Mouse (Mus musculus) myocyte (in vitro differentiated cells): Measurements from ENCODE around the gene Nelfe. TPM values are rescaled to one million over a fixed set of nuclear protein-coding genes. Genes with fewer than 3 reads are reported as not detected.

ENCODE experiments used
- H3K27me3 ChIP-seq: one replicate; pipeline ENCODE4 v1.6.1; 2011; ENCODE audit not compliant: control insufficient read depth, insufficient read depth, insufficient read length
- H3K36me3 ChIP-seq: one replicate; pipeline ENCODE4 v1.6.1; 2011; ENCODE audit not compliant: control insufficient read depth, insufficient read depth
- H3K4me2 ChIP-seq: one replicate; pipeline ENCODE4 v1.6.1; 2011; ENCODE audit warnings: low read depth, control low read depth
- H3K4me3 ChIP-seq: one replicate; pipeline ENCODE4 v1.5.1; 2011; ENCODE audit warnings: mild to moderate bottlenecking, control low read depth, moderate library complexity
- H3K79me2 ChIP-seq: one replicate; pipeline ENCODE4 v1.6.1; 2011; ENCODE audit not compliant: control insufficient read depth, insufficient read depth
- H3ac ChIP-seq: one replicate; pipeline ENCODE4 v1.6.1; 2011; ENCODE audit not compliant: control insufficient read depth, insufficient read length
- CEBPB ChIP-seq: IDR thresholded peaks from 2 replicates; pipeline ENCODE4 v1.6.1; 2011; ENCODE audit warnings: mild to moderate bottlenecking, moderate library complexity; ENCODE audit not compliant: poor library complexity, insufficient read depth, severe bottlenecking
- E2F4 ChIP-seq: IDR thresholded peaks from one replicate; pipeline ENCODE4 v1.6.1; 2011; ENCODE audit warnings: mild to moderate bottlenecking, control low read depth, moderate library complexity; ENCODE audit not compliant: insufficient read depth
- MAX ChIP-seq: IDR thresholded peaks from one replicate; pipeline ENCODE4 v1.6.1; 2011; ENCODE audit warnings: low read depth, mild to moderate bottlenecking, control low read depth
- MYOD1 ChIP-seq, 3 experiments: IDR thresholded peaks; one replicate each; pipeline ENCODE4 v1.6.1; 2011; ENCODE audit warnings: control low read depth in 2 of 3, low read depth in 2 of 3, mild to moderate bottlenecking in 2 of 3, moderate library complexity in 1 of 3; ENCODE audit not compliant: insufficient read length in 2 of 3, control insufficient read depth in 1 of 3
- MYOG ChIP-seq, 3 experiments: IDR thresholded peaks; one replicate each; pipeline ENCODE4 v1.6.1; 2011; ENCODE audit warnings: control low read depth in 2 of 3, low read depth in 2 of 3, mild to moderate bottlenecking in 2 of 3; ENCODE audit not compliant: insufficient read length in 2 of 3, control insufficient read depth in 1 of 3, insufficient read depth in 1 of 3
- POLR2A ChIP-seq: IDR thresholded peaks from one replicate; pipeline ENCODE4 v1.6.1; 2011; ENCODE audit warnings: low read depth, mild to moderate bottlenecking, control low read depth, moderate library complexity; ENCODE audit not compliant: insufficient read length
- POLR2AphosphoS2 ChIP-seq: IDR thresholded peaks from one replicate; pipeline ENCODE4 v1.6.1; 2011; ENCODE audit warnings: low read depth, control low read depth; ENCODE audit not compliant: insufficient read length
- REST ChIP-seq: IDR thresholded peaks from one replicate; pipeline ENCODE4 v1.6.1; 2011; ENCODE audit warnings: mild to moderate bottlenecking, control low read depth, moderate library complexity; ENCODE audit not compliant: insufficient read depth, insufficient read length
- SRF ChIP-seq: IDR thresholded peaks from one replicate; pipeline ENCODE4 v1.6.1; 2011; ENCODE audit warnings: low read depth; ENCODE audit not compliant: control insufficient read depth, insufficient read length
- TCF12 ChIP-seq: IDR thresholded peaks from one replicate; pipeline ENCODE4 v1.6.1; 2011; ENCODE audit warnings: mild to moderate bottlenecking, control low read depth; ENCODE audit not compliant: poor library complexity, insufficient read depth, severe bottlenecking
- TCF3 ChIP-seq: IDR thresholded peaks from one replicate; pipeline ENCODE4 v1.6.1; 2011; ENCODE audit warnings: low read depth, control low read depth; ENCODE audit not compliant: insufficient read length
- USF1 ChIP-seq: IDR thresholded peaks from one replicate; pipeline ENCODE4 v1.6.1; 2011; ENCODE audit warnings: low read depth, mild to moderate bottlenecking, control low read depth, moderate library complexity
- polyA plus RNA-seq: library from polyadenylated mRNA; unstranded; fragments of >200 nt; fragmentation: generic; extraction: Trizol; gene quantifications from one replicate; pipeline ENCODE4 v1.2.1, GENCODE M21; 2012; ENCODE audit warnings: missing spikeins

Nelfe gene
- polyA plus RNA-seq, 1 experiment: 60.0 TPM

- Histone ChIP-seq H3K4me2 (no peak overlapping the region), H3K79me2 (no peaks in the 10 kb centered on the region), H3K36me3 (peaks cover 7% of the 10 kb centered on the region), H3K4me3 (no peak overlapping the region), H3K27me3 (peaks cover 30% of the 10 kb centered on the region), H3ac (no peak overlapping the region)
- no peak for TF ChIP-seq TCF12
- no peak for TF ChIP-seq SRF
- TF ChIP-seq CEBPB: no peak
- TF ChIP-seq MYOD1 (IDR thresholded peaks at IDR 0.05; ENCODE audit: control insufficient read depth in 1 of 3, insufficient read length in 2 of 3, low read depth in 2 of 3): no peak
- no peak for TF ChIP-seq POLR2AphosphoS2
- no peak for TF ChIP-seq TCF3
- TF ChIP-seq POLR2A: no peak
These were observed 11.7 kb downstream of the Nelfe start for GRCm38 (mm10) chr17:34861704-34862415.

- Histone ChIP-seq H3K79me2 (no peaks in the 10 kb centered on the region), H3K36me3 (no peaks in the 10 kb centered on the region), H3ac (no peak within 1 kb of the TSS), H3K27me3 (peaks cover 30% of the 10 kb centered on the region), H3K4me2 (no peak within 1 kb of the TSS), H3K4me3 (no peak within 1 kb of the TSS)
- TF ChIP-seq TCF12: no peak
- no peak for TF ChIP-seq MYOD1 (IDR thresholded peaks at IDR 0.05; ENCODE audit: control insufficient read depth in 1 of 3, insufficient read length in 2 of 3, low read depth in 2 of 3)
- no peak for TF ChIP-seq POLR2AphosphoS2
- no peak for TF ChIP-seq POLR2A
- TF ChIP-seq MAX: no peak
- no peak for TF ChIP-seq REST
- TF ChIP-seq USF1: no peak
- no peak for TF ChIP-seq TCF3
- TF ChIP-seq CEBPB: no peak
These were observed 12.4 kb downstream of the Nelfe start, which contains the start of gene Cfb for GRCm38 (mm10) chr17:34862416-34863081. Cfb (minus strand) TSS chr17:34862518.

GRCm38 (mm10) chr17:34865981-34866380, 15.8 kb downstream of the Nelfe start:
- no peak for TF ChIP-seq MYOG (IDR thresholded peaks at IDR 0.05; ENCODE audit: control insufficient read depth in 1 of 3, insufficient read depth in 1 of 3, insufficient read length in 2 of 3, low read depth in 2 of 3)
- peaks cover 29% of the 10 kb centered on the region for H3K27me3 ChIP-seq
- H3ac ChIP-seq: no peak overlapping the region
- no peaks in the 10 kb centered on the region for H3K36me3 ChIP-seq
- H3K4me2 ChIP-seq: no peak overlapping the region
- H3K4me3 ChIP-seq: no peak overlapping the region
- H3K79me2 ChIP-seq: no peaks in the 10 kb centered on the region

GRCm38 (mm10) chr17:34874321-34874720, 24.1 kb downstream of the Nelfe start:
- H3K27me3 ChIP-seq: no peaks in the 10 kb centered on the region
- H3K4me3 ChIP-seq: no peak overlapping the region
- H3ac ChIP-seq: no peak overlapping the region
- TF ChIP-seq POLR2A: no peak
- TF ChIP-seq E2F4: no peak
- TF ChIP-seq TCF12: no peak
- TF ChIP-seq CEBPB: no peak
- no peak for TF ChIP-seq POLR2AphosphoS2
- no peak for TF ChIP-seq REST
- no peak for TF ChIP-seq MYOG (IDR thresholded peaks at IDR 0.05; ENCODE audit: control insufficient read depth in 1 of 3, insufficient read depth in 1 of 3, insufficient read length in 2 of 3, low read depth in 2 of 3)
- no peak for TF ChIP-seq MAX
- H3K79me2 ChIP-seq: no peaks in the 10 kb centered on the region
- no peaks in the 10 kb centered on the region for H3K36me3 ChIP-seq
- H3K4me2 ChIP-seq: no peak overlapping the region

- Histone ChIP-seq H3K79me2 (no peaks in the 10 kb centered on the region), H3K4me2 (no peak within 1 kb of the TSS), H3ac (no peak within 1 kb of the TSS), H3K4me3 (no peak within 1 kb of the TSS), H3K27me3 (no peaks in the 10 kb centered on the region), H3K36me3 (no peaks in the 10 kb centered on the region)
- TF ChIP-seq TCF12 (no peak), SRF (no peak), MAX (no peak), POLR2AphosphoS2 (no peak), REST (no peak), CEBPB (no peak), TCF3 (no peak), POLR2A (no peak), E2F4 (no peak), USF1 (no peak), MYOD1 (IDR thresholded peaks at IDR 0.05; ENCODE audit: control insufficient read depth in 1 of 3, insufficient read length in 2 of 3, low read depth in 2 of 3) (no peak), MYOG (IDR thresholded peaks at IDR 0.05; ENCODE audit: control insufficient read depth in 1 of 3, insufficient read depth in 1 of 3, insufficient read length in 2 of 3, low read depth in 2 of 3) (no peak)
These were observed 29.2 kb downstream of the Nelfe start, which contains the start of gene Zbtb12 for GRCm38 (mm10) chr17:34879336-34879879. Zbtb12 (plus strand) TSS chr17:34879483.
